In the genomic region with DNA sequence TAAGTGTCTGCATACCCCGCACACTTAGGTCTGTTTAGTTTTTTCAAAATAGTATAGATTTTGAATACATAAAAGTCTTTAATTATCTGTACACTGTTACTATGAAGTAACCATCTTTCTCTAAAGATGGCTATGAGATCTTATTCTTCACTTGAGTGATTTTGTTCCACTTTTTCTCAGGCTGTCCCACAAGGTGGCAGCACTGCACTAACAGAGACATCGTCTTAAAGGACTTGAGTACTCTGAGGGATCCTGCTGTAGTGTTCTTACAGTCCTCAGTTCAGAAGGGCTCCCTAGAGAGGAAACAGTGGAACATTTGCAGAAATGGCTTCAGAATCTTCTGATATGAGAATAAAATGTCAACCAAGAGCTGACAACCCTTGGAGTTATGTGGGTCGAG, we compare ENCODE assay signal across 8 mouse cellular contexts. TPM values are rescaled to one million over a fixed set of nuclear protein-coding genes. Genes with fewer than 3 reads are reported as not detected.
DNase-seq lines count a peak whose midpoint lies in the region; ATAC-seq and TF ChIP-seq lines count a peak whose summit lies in the region.

No protein-coding gene starts in this region.

- no peaks in the 10 kb centered on the region for H3K9me3 ChIP-seq in hindbrain, embryonic 14.5 days (ENCODE audit: control insufficient read depth, low read length)
- no peaks in the 10 kb centered on the region for H3K9me3 ChIP-seq in hindbrain, embryonic 12.5 days (replicated peaks)
- H3K9me3 ChIP-seq in ES-E14 (ENCODE audit: control insufficient read depth, insufficient read depth, low read depth, low read length) = no peaks in the 10 kb centered on the region; the same call in 1 of the 2 replicates

- H3K4me3 ChIP-seq in hindbrain, embryonic 14.5 days (replicated peaks; ENCODE audit: low read length) = no peak overlapping the region
- H3K4me3 ChIP-seq in hindbrain, embryonic 12.5 days = no peak overlapping the region
- no peak overlapping the region for H3K4me3 ChIP-seq in ES-E14 (ENCODE audit: insufficient read depth in 1 of 2, low read depth in 1 of 2, low read length in 2 of 2, poor library complexity in 1 of 2, severe bottlenecking in 1 of 2)

- 64% methylated on average over 3 of the region's 3 CpGs for WGBS in hindbrain, embryonic 14.5 days
- WGBS in hindbrain, embryonic 12.5 days = 60% methylated on average over 3 of the region's 3 CpGs

- no peak overlapping the region for H3K9ac ChIP-seq in hindbrain, embryonic 14.5 days
- no peak overlapping the region for H3K9ac ChIP-seq in hindbrain, embryonic 12.5 days
- no peak overlapping the region for H3K9ac ChIP-seq in ES-E14 (ENCODE audit: insufficient read depth, low read depth, low read length, poor library complexity, severe bottlenecking)

- in situ Hi-C loops in ES-E14 (cut with MboI; ENCODE audit: low sequenced_read_pairs in 2 of 2, unreplicated experiment in 2 of 2) = loop anchor here (5.0 to 10.0 kb wide), 2 partner anchors 95 to 97 kb away; a partner anchor contains a TSS

- DNase-seq in hindbrain, embryonic 14.5 days (ENCODE audit: low spot score) = peak; percentile 73
- DNase-seq in ES-E14 (ENCODE audit: low read depth, low spot score) = peak; percentile 62
- DNase-seq in brain, adult 2 months (ENCODE audit: low read depth, low spot score) = peak; percentile 84
- peak; percentile 78 to 81 for DNase-seq in left cerebral cortex, postnatal 14 days (ENCODE audit: low spot score in 2 of 2)
- DNase-seq in retina, postnatal 7 days (ENCODE audit: low read depth, low spot score) = peak; percentile 72

- no peaks in the 10 kb centered on the region for H3K4me1 ChIP-seq in hindbrain, embryonic 14.5 days (replicated peaks; ENCODE audit: control insufficient read depth, insufficient read depth, low read length)
- H3K4me1 ChIP-seq in hindbrain, embryonic 12.5 days = no peaks in the 10 kb centered on the region
- H3K4me1 ChIP-seq in ES-E14 (ENCODE audit: control insufficient read depth in 2 of 2, insufficient read depth in 2 of 2, low read length in 2 of 2, poor library complexity in 1 of 2) = no peaks in the 10 kb centered on the region

- H3K27me3 ChIP-seq in hindbrain, embryonic 14.5 days (ENCODE audit: control insufficient read depth, insufficient read depth, low read length) = no peaks in the 10 kb centered on the region
- no peaks in the 10 kb centered on the region for H3K27me3 ChIP-seq in hindbrain, embryonic 12.5 days

- no peak for ATAC-seq in hindbrain, embryonic 14.5 days (ENCODE audit: low FRiP score)
- ATAC-seq in hindbrain, embryonic 12.5 days (ENCODE audit: low FRiP score) = no peak
- ATAC-seq in frontal cortex, adult (ENCODE audit: low TSS enrichment) = peak; percentile 72
- no peak for ATAC-seq in activated CD4-positive, CD25-positive, alpha-beta regulatory T cell, adult 4 months

- intact Hi-C loops in left cerebral cortex, postnatal 14 days (cut with DNase I) = loop anchor here (5.0 kb wide), 1 partner anchor 95 kb away; no protein-coding TSS in a partner anchor

- H3K4me2 ChIP-seq in hindbrain, embryonic 14.5 days (replicated peaks) = no peak overlapping the region
- H3K4me2 ChIP-seq in hindbrain, embryonic 12.5 days (replicated peaks) = no peak overlapping the region

- H3K36me3 ChIP-seq in hindbrain, embryonic 14.5 days (replicated peaks; ENCODE audit: control insufficient read depth, insufficient read depth) = peaks cover 84% of the 10 kb centered on the region
- H3K36me3 ChIP-seq in hindbrain, embryonic 12.5 days = peaks cover 57% of the 10 kb centered on the region
- peaks cover 2% of the 10 kb centered on the region for H3K36me3 ChIP-seq in ES-E14 (ENCODE audit: control insufficient read depth, insufficient read depth, low read length, poor library complexity, severe bottlenecking)

- no peak overlapping the region for H3K27ac ChIP-seq in hindbrain, embryonic 14.5 days
- no peak overlapping the region for H3K27ac ChIP-seq in hindbrain, embryonic 12.5 days
- no peak overlapping the region for H3K27ac ChIP-seq in ES-E14 (ENCODE audit: insufficient read depth, low read depth, low read length, poor library complexity, severe bottlenecking)

TF ChIP-seq in ES-E14, 5 proteins besides CTCF, POLR2A, EP300 and RAD21:
- TF ChIP-seq CHD2 (IDR thresholded peaks at IDR 0.05; ENCODE audit: low read depth, low read length) (no peak), ZC3H11A (IDR thresholded peaks at IDR 0.05; ENCODE audit: borderline replicate concordance, low read depth, low read length) (no peak), ZNF384 (IDR thresholded peaks at IDR 0.05; ENCODE audit: low read depth, low read length) (no peak), HCFC1 (IDR thresholded peaks at IDR 0.05; ENCODE audit: borderline replicate concordance, insufficient read depth, low read length) (no peak), MAFK (IDR thresholded peaks at IDR 0.05; ENCODE audit: insufficient read depth, low read depth, low read length) (no peak)

RNA-seq across cellular contexts. Expression of a gene that starts 25.0 kb away (rescaled TPM):
- polyA plus RNA-seq in hindbrain, embryonic 14.5 days (2014; fragmentation: Nextera tagmentation; extraction: Ambion mirVana) = 14.9 and 15.1 TPM in 2 replicates
- 16.4 and 19.8 TPM in 2 replicates for polyA plus RNA-seq in hindbrain, embryonic 12.5 days (2016; fragmentation: Nextera tagmentation; extraction: Ambion mirVana)
- total RNA-seq in ES-E14 (2012; rRNA removed) = 5.4 and 10.0 TPM in 2 replicates
- total RNA-seq in left cerebral cortex, postnatal 14 days (2021) = 10 to 100 TPM in 1 of 2 experiments, 1 to 10 TPM in 1; 9.7 to 11.1 TPM
- 10 to 100 TPM; 12.2 to 16.4 TPM for polyA plus RNA-seq in activated CD4-positive, CD25-positive, alpha-beta regulatory T cell, adult 4 months (2017; shearing (Covaris generic))

RNA-seq across cellular contexts. Expression of a gene that starts 28.6 kb away (rescaled TPM):
- polyA plus RNA-seq in hindbrain, embryonic 14.5 days (2014; fragmentation: Nextera tagmentation; extraction: Ambion mirVana) = 154 and 180 TPM in 2 replicates
- polyA plus RNA-seq in hindbrain, embryonic 12.5 days (2016; fragmentation: Nextera tagmentation; extraction: Ambion mirVana) = 113 and 128 TPM in 2 replicates
- total RNA-seq in ES-E14 (2012; rRNA removed) = 49.0 and 58.5 TPM in 2 replicates
- 100 to 1,000 TPM; 304 to 324 TPM for total RNA-seq in left cerebral cortex, postnatal 14 days (2021)
- polyA plus RNA-seq in activated CD4-positive, CD25-positive, alpha-beta regulatory T cell, adult 4 months (2017; shearing (Covaris generic)) = 10 to 100 TPM; 51.1 to 58.1 TPM

RNA-seq across cellular contexts. Expression of a gene that starts 40.9 kb away (rescaled TPM):
- 0.05 TPM in 1 of 2 replicates, not detected in the other for polyA plus RNA-seq in hindbrain, embryonic 14.5 days (2014; fragmentation: Nextera tagmentation; extraction: Ambion mirVana)
- 0.87 and 1.1 TPM in 2 replicates for polyA plus RNA-seq in hindbrain, embryonic 12.5 days (2016; fragmentation: Nextera tagmentation; extraction: Ambion mirVana)
- not detected in 2 replicates for total RNA-seq in ES-E14 (2012; rRNA removed)
- not detected for total RNA-seq in left cerebral cortex, postnatal 14 days (2021)
- polyA plus RNA-seq in activated CD4-positive, CD25-positive, alpha-beta regulatory T cell, adult 4 months (2017; shearing (Covaris generic)) = not detected
